Mouse (Mus musculus) embryonic fibroblast, embryonic 13.5 days (primary cell): ENCODE measurements around the gene Cd300e.

Experiments used
- CTCF ChIP-seq: IDR thresholded peaks from 2 replicates; pipeline ENCODE4 v1.5.1; 2011; ENCODE audit warnings: mild to moderate bottlenecking, control low read depth, low read length, moderate library complexity, borderline replicate concordance; ENCODE audit not compliant: insufficient read depth
- POLR2A ChIP-seq: IDR thresholded peaks from 2 replicates; pipeline ENCODE4 v1.6.1; 2011; ENCODE audit warnings: low read depth, mild to moderate bottlenecking, control low read depth, low read length, moderate library complexity

- TF ChIP-seq POLR2A (no peak), CTCF (no peak)
These were observed 9.8 kb upstream of the Cd300e start for GRCm38 (mm10) chr11:115071631-115072294.
